Mouse (Mus musculus) small intestine, adult 2 months (tissue): ENCODE measurements at regions not wholly inside any gene's neighbourhood (a gene's known extent, or its start where the extent isn't known, plus 50 kb on each side); places are given as distances from the start of the nearest gene placed in this dataset.

Experiments used
- H3K27ac ChIP-seq: fragments of 200-500 bp; 2 replicates; pipeline ENCODE4 v1.5.1; 2012; ENCODE audit warnings: low read depth, low read length, control low read depth, inconsistent platforms; ENCODE audit not compliant: insufficient read depth
- H3K27me3 ChIP-seq: fragments of 200-500 bp; 2 replicates; pipeline ENCODE4 v1.6.1; 2012; ENCODE audit warnings: mild to moderate bottlenecking, moderate library complexity, low read length, inconsistent platforms; ENCODE audit not compliant: control insufficient read depth, insufficient read depth
- H3K36me3 ChIP-seq: fragments of 200-500 bp; 2 replicates; pipeline ENCODE4 v1.6.1; 2012; ENCODE audit warnings: mild to moderate bottlenecking, low read length, control low read depth, inconsistent platforms; ENCODE audit not compliant: control insufficient read depth, insufficient read depth
- H3K4me1 ChIP-seq: fragments of 200-500 bp; 2 replicates; pipeline ENCODE4 v1.6.1; 2012; ENCODE audit warnings: low read length, inconsistent platforms, mixed read lengths; ENCODE audit not compliant: control insufficient read depth, insufficient read depth, insufficient read length
- H3K4me3 ChIP-seq: fragments of 200-500 bp; 2 replicates; pipeline ENCODE4 v1.5.1; 2012; ENCODE audit warnings: low read depth, mild to moderate bottlenecking, control low read depth, inconsistent platforms, low read length, moderate library complexity
- CTCF ChIP-seq: fragments of 200-500 bp; IDR thresholded peaks from 2 replicates; pipeline ENCODE4 v1.5.1; 2012; ENCODE audit warnings: low read depth, mild to moderate bottlenecking, control low read depth, inconsistent platforms, low read length, moderate library complexity, mixed read lengths; ENCODE audit not compliant: insufficient replicate concordance, insufficient read length; ENCODE audit errors: extremely low read depth
- POLR2A ChIP-seq: fragments of 200-500 bp; IDR thresholded peaks from 2 replicates; pipeline ENCODE4 v1.6.1; 2012; ENCODE audit warnings: low read depth, mild to moderate bottlenecking, control low read depth, inconsistent platforms, low read length, moderate library complexity
- WGBS: fragments of 180-500 bp; shearing (Covaris S2); methylation state at CpG from one replicate; pipeline ENCODE4 v1.1.7; 2018; 5-methylcytosine and 5-hydroxymethylcytosine counted together

GRCm38 (mm10) chr3:54587127-54587995, 105.2 kb upstream of the Supt20 start:
- no peaks in the 10 kb centered on the region for H3K36me3 ChIP-seq
- TF ChIP-seq POLR2A (no peak), CTCF (no peak)
- no peaks in the 10 kb centered on the region for H3K27me3 ChIP-seq
- H3K4me3 ChIP-seq, result no peak overlapping the region
- H3K27ac ChIP-seq, result no peak overlapping the region
- WGBS, result 74% methylated on average over 21 of the region's 21 CpGs
- H3K4me1 ChIP-seq, result no peaks in the 10 kb centered on the region

DNA sequence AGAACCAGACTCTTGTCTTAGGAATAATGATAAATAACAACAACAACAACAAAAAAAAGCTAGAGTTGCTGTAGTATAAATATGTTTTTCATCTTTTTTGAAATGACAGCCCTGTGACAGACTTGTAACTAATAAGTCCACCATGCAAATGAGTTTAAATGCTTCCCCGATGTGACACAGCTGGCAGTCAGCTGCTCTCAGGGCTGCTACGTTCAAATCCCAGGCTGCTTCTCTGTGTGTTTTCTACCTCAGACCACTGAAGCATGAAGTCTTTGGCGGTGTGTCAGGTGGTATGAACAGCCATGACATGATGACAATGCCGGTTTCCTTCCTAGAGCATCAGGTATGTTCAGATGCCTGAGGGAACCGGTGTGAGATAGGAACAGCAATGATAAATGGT, 104.4 kb upstream of the Supt20 start:
- Histone ChIP-seq H3K27me3 (no peaks in the 10 kb centered on the region), H3K36me3 (no peaks in the 10 kb centered on the region), H3K4me3 (no peak overlapping the region), H3K27ac (no peak overlapping the region), H3K4me1 (no peaks in the 10 kb centered on the region)
- TF ChIP-seq CTCF (no peak), POLR2A (no peak)
- 67% methylated on average over 5 of the region's 5 CpGs for WGBS

DNA sequence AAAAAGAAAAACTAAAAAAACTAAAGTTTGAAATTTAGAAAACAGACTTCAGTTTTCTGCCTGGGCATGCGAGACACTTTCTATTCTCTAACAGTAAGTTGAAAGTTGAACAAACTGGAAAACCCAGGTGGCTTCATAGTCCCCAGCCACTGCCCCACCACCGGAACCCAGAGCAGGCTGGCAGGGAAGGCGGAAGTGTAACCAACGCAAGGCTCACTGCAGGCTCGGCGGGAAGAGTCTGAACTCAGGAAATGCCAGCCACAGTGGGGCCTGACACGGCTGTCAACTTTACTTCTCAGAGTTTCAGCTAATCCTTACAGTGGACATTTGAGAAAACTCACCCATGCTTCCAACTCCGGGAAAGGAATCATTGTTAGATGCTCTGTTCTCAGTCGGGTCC, 102.6 kb upstream of the Supt20 start:
- WGBS, result 78% methylated on average over 9 of the region's 9 CpGs
- Histone ChIP-seq H3K27me3 (no peaks in the 10 kb centered on the region), H3K36me3 (no peaks in the 10 kb centered on the region), H3K4me1 (no peaks in the 10 kb centered on the region), H3K4me3 (no peak overlapping the region), H3K27ac (no peak overlapping the region)
- no peak for TF ChIP-seq CTCF
- no peak for TF ChIP-seq POLR2A

DNA sequence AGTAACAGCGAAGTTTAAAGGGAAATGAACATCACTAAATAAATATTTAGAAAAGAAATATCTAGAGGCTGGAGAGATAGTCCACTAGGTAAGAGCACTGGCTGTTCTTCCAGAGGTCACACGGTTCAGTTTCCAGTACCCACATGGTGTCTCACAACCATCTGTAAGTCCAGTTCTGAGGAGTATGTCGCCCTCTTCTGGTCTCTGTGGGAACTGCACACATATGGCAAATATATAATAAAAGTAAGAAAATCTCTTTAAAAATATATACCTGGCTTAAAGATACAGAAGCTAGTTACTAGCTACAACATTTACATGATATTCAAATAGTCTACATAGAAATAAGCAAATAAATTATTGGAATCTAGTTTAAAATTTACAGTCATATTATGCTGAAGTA, 101.4 kb upstream of the Supt20 start:
- Histone ChIP-seq H3K36me3 (no peaks in the 10 kb centered on the region), H3K4me1 (no peaks in the 10 kb centered on the region), H3K27ac (no peak overlapping the region), H3K27me3 (no peaks in the 10 kb centered on the region), H3K4me3 (no peak overlapping the region)
- WGBS, result 57% methylated on average over 3 of the region's 3 CpGs
- no peak for TF ChIP-seq CTCF
- no peak for TF ChIP-seq POLR2A

- H3K36me3 ChIP-seq, result no peaks in the 10 kb centered on the region
- no peaks in the 10 kb centered on the region for H3K4me1 ChIP-seq
- no peak for TF ChIP-seq POLR2A
- no peak for TF ChIP-seq CTCF
- H3K27me3 ChIP-seq, result no peaks in the 10 kb centered on the region
- 60% methylated on average over 2 of the region's 2 CpGs for WGBS
- H3K4me3 ChIP-seq, result no peak overlapping the region
- H3K27ac ChIP-seq, result no peak overlapping the region
Measured at GRCm38 (mm10) chr3:54592064-54592463, 100.5 kb upstream of the Supt20 start.

GRCm38 (mm10) chr3:54592655-54593428, 99.8 kb upstream of the Supt20 start:
- Histone ChIP-seq H3K27ac (no peak overlapping the region), H3K4me3 (no peak overlapping the region), H3K36me3 (no peaks in the 10 kb centered on the region), H3K27me3 (no peaks in the 10 kb centered on the region), H3K4me1 (no peaks in the 10 kb centered on the region)
- TF ChIP-seq CTCF (no peak), POLR2A (no peak)
- WGBS, result 76% methylated on average over 14 of the region's 14 CpGs

GRCm38 (mm10) chr3:54595193-54595592, 97.4 kb upstream of the Supt20 start:
- no peak for TF ChIP-seq CTCF
- TF ChIP-seq POLR2A, result no peak
- H3K27me3 ChIP-seq, result no peaks in the 10 kb centered on the region

More at GRCm38 (mm10) chr3:54595193-54595592, 97.4 kb upstream of the Supt20 start:
- 75% methylated on average over 3 of the region's 3 CpGs for WGBS
- Histone ChIP-seq H3K36me3 (no peaks in the 10 kb centered on the region), H3K27ac (no peak overlapping the region), H3K4me1 (no peaks in the 10 kb centered on the region), H3K4me3 (no peak overlapping the region)
